Mouse (Mus musculus) hindbrain, embryonic 11.5 days (tissue): ENCODE measurements around the gene Adam1a. TPM values are rescaled to one million over a fixed set of nuclear protein-coding genes. Genes with fewer than 3 reads are reported as not detected.
A peak's percentile ranks its signal among the peaks of the same experiment; 100 is the strongest.

Experiments used
- ATAC-seq: fragments of 200-750 bp; cut with Nextera tagmentation; 2 replicates; pipeline ENCODE4 v1.8.0; 2017; ENCODE audit warnings: mild to moderate bottlenecking, moderate TSS enrichment, moderate library complexity; ENCODE audit not compliant: low FRiP score
- DNase-seq: peaks from one replicate; pipeline ENCODE4 v3.0.0-alpha.2; 2015; ENCODE audit warnings: low spot score
- H3K27ac ChIP-seq: fragments of 300-500 bp; sonication (generic); 2 replicates; pipeline ENCODE4 v1.5.1; 2014; ENCODE audit warnings: mild to moderate bottlenecking, low read depth, low read length
- H3K27me3 ChIP-seq: fragments of 300-500 bp; sonication (generic); 2 replicates; pipeline ENCODE4 v1.6.1; 2014; ENCODE audit warnings: mild to moderate bottlenecking, low read length, moderate library complexity, mixed read lengths; ENCODE audit not compliant: control insufficient read depth, insufficient read depth
- H3K36me3 ChIP-seq: fragments of 300-500 bp; sonication (generic); 2 replicates; pipeline ENCODE4 v1.6.1; 2014; ENCODE audit warnings: mild to moderate bottlenecking, low read length, moderate library complexity, mixed read lengths; ENCODE audit not compliant: control insufficient read depth, insufficient read depth
- H3K4me1 ChIP-seq: fragments of 300-500 bp; sonication (generic); replicated peaks from 2 replicates; pipeline ENCODE4 v1.6.1; 2014; ENCODE audit warnings: low read length, mixed read lengths; ENCODE audit not compliant: control insufficient read depth, insufficient read depth
- H3K4me2 ChIP-seq: fragments of 300-500 bp; sonication (generic); replicated peaks from 2 replicates; pipeline ENCODE4 v1.6.1; 2014; ENCODE audit warnings: mild to moderate bottlenecking, low read depth, low read length
- H3K4me3 ChIP-seq: fragments of 300-500 bp; sonication (generic); 2 replicates; pipeline ENCODE4 v1.5.1; 2014; ENCODE audit warnings: low read depth, low read length
- H3K9ac ChIP-seq: fragments of 300-500 bp; sonication (generic); 2 replicates; pipeline ENCODE4 v1.6.1; 2014; ENCODE audit warnings: low read depth, low read length
- H3K9me3 ChIP-seq: fragments of 300-500 bp; sonication (generic); 2 replicates; pipeline ENCODE4 v1.6.1; 2016; ENCODE audit warnings: low read length; ENCODE audit not compliant: control insufficient read depth
- WGBS: fragments of 180-500 bp; shearing (Covaris S2); extraction: QIAGEN DNeasy Blood & Tissue Kit; methylation state at CpG from one replicate; pipeline ENCODE4 v1.1.7; 2014; 5-methylcytosine and 5-hydroxymethylcytosine counted together
- polyA plus RNA-seq: library from polyadenylated mRNA; unstranded; fragments of >200 nt; fragmentation: Nextera tagmentation; extraction: Ambion mirVana; gene quantifications from 2 replicates; pipeline ENCODE4 v1.2.1, GENCODE M21; 2014

Adam1a gene
- polyA plus RNA-seq, 1 experiment from 2014 or later = 3.8 TPM

GRCm38 (mm10) chr5:121586400-121587039, 41.2 kb upstream of the Adam1a start:
- Histone ChIP-seq H3K9ac (no peak overlapping the region), H3K4me2 (no peak overlapping the region), H3K36me3 (no peaks in the 10 kb centered on the region), H3K4me3 (no peak overlapping the region), H3K4me1 (no peaks in the 10 kb centered on the region), H3K27ac (no peak overlapping the region), H3K9me3 (no peaks in the 10 kb centered on the region), H3K27me3 (no peaks in the 10 kb centered on the region)
- WGBS = 73% methylated on average over 6 of the region's 6 CpGs
- DNase-seq = no peak
- no peak for ATAC-seq

DNA sequence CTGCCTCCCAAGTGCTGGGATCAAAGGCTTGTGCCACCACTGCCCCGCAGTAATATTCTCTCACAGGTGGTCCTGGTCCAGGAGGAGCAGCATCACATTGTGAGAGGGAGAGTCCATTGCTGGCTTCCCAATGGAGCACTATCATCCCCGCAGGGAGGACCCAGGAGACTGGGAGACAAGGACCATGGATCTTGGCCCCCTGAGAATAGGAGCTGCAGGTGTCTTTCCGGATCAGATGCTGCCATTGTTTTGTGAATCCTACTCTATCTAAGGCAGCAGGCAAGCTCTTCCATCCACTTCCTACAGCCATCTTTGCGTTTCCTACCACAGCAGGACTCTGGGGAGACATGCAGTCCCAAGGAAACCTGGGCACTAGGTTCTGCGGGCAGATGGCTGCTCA, 40.4 kb upstream of the Adam1a start:
- no peak overlapping the region for H3K9ac ChIP-seq
- WGBS = 85% methylated on average over 5 of the region's 5 CpGs
- no peak overlapping the region for H3K4me2 ChIP-seq
- DNase-seq = no peak
- no peaks in the 10 kb centered on the region for H3K27me3 ChIP-seq
- no peaks in the 10 kb centered on the region for H3K9me3 ChIP-seq
- H3K4me1 ChIP-seq = no peaks in the 10 kb centered on the region
- no peak for ATAC-seq
- H3K27ac ChIP-seq = no peak overlapping the region
- H3K36me3 ChIP-seq = no peaks in the 10 kb centered on the region
- H3K4me3 ChIP-seq = no peak overlapping the region

GRCm38 (mm10) chr5:121585005-121585404, 39.7 kb upstream of the Adam1a start:
- 94% methylated on average over 10 of the region's 10 CpGs for WGBS
- Histone ChIP-seq H3K27me3 (no peaks in the 10 kb centered on the region), H3K4me1 (no peaks in the 10 kb centered on the region), H3K4me3 (no peak overlapping the region), H3K9me3 (no peaks in the 10 kb centered on the region), H3K36me3 (no peaks in the 10 kb centered on the region), H3K9ac (no peak overlapping the region), H3K4me2 (no peak overlapping the region), H3K27ac (no peak overlapping the region)
- ATAC-seq (no peak), DNase-seq (no peak)

- WGBS = 56% methylated on average over 12 of the region's 12 CpGs
- DNase-seq = peak; percentile 25
- no peak overlapping the region for H3K4me2 ChIP-seq
- no peak overlapping the region for H3K9ac ChIP-seq
- H3K4me3 ChIP-seq = no peak overlapping the region
- 0 out of 2 replicates have a peak, but pooled peaks cover 6% of the 10 kb centered on the region for H3K36me3 ChIP-seq
- H3K27me3 ChIP-seq = no peaks in the 10 kb centered on the region
- H3K9me3 ChIP-seq = no peaks in the 10 kb centered on the region
- ATAC-seq = no peak
- no peak overlapping the region for H3K27ac ChIP-seq
- H3K4me1 ChIP-seq = no peaks in the 10 kb centered on the region
Measured at GRCm38 (mm10) chr5:121583765-121584501, 38.7 kb upstream of the Adam1a start.

DNA sequence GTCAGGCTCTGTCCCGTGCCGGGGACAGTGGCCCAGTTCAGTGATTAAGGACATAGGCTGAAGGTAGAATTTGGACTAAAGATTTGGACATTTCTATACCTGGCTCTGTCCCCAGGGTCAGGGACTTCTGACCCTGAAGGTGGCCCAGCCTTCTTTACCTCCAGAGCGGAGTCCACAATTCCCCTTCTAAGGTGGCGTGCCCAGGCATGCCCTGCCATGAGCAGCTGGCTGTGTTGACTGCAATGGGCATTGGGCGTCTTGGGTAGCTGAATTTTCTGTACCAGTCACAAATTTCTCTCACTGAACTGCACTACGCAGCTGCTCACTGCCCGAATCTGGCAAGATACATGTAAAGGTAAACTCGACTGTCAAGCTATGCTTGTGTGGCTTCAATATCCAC, 36.7 kb upstream of the Adam1a start:
- Histone ChIP-seq H3K27ac (no peak overlapping the region), H3K4me1 (no peaks in the 10 kb centered on the region), H3K27me3 (no peaks in the 10 kb centered on the region), H3K4me3 (no peak overlapping the region), H3K9me3 (no peaks in the 10 kb centered on the region), H3K4me2 (no peak overlapping the region), H3K9ac (no peak overlapping the region), H3K36me3 (0 out of 2 replicates have a peak, but pooled peaks cover 6% of the 10 kb centered on the region)
- 93% methylated on average over 8 of the region's 8 CpGs for WGBS
- no peak for DNase-seq
- no peak for ATAC-seq

DNA sequence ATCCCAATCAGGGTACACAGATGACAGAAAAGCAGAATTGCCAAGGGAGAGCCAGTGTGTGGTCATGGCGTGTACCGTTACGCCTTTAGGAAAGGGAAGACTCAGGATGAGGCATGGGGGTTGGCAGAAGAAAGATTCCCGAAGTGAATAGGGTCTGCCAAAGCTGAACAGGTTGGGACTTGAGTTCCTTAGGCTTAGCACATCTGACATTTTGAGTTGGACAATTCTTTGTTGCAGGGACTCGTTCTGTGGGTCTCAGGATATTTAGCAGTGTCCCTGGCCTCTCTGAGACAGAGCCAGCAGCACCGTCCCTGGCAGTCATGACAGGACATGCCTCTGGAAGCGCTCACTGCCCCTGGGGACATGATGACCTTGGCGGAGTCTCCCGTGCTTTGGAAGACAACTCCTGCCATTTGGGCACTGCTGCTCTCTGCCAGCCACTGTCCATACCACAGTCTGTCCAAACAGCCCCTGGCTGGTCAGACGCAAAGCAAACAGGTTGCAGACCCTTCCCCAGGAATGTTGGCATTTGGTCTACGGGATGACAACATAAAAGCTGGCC, 31.7 kb upstream of the Adam1a start:
- ATAC-seq = no peak
- H3K9me3 ChIP-seq = no peaks in the 10 kb centered on the region
- no peaks in the 10 kb centered on the region for H3K27me3 ChIP-seq
- H3K27ac ChIP-seq = no peak overlapping the region
- 87% methylated on average over 11 of the region's 11 CpGs for WGBS
- DNase-seq = no peak
- no peak overlapping the region for H3K4me2 ChIP-seq
- no peak overlapping the region for H3K4me3 ChIP-seq
- H3K4me1 ChIP-seq = no peaks in the 10 kb centered on the region
- 0 out of 2 replicates have a peak, but pooled peaks cover 6% of the 10 kb centered on the region for H3K36me3 ChIP-seq
- no peak overlapping the region for H3K9ac ChIP-seq

- H3K4me2 ChIP-seq = no peak overlapping the region
- no peak for DNase-seq
- no peak overlapping the region for H3K4me3 ChIP-seq
- no peaks in the 10 kb centered on the region for H3K4me1 ChIP-seq
- H3K36me3 ChIP-seq = 0 out of 2 replicates have a peak, but pooled peaks cover 6% of the 10 kb centered on the region
- no peaks in the 10 kb centered on the region for H3K27me3 ChIP-seq
- ATAC-seq = no peak
- H3K27ac ChIP-seq = no peak overlapping the region
- no peaks in the 10 kb centered on the region for H3K9me3 ChIP-seq
- no peak overlapping the region for H3K9ac ChIP-seq
- 94% methylated on average over 11 of the region's 11 CpGs for WGBS
Measured at GRCm38 (mm10) chr5:121575867-121576266, 30.6 kb upstream of the Adam1a start.

- no peaks in the 10 kb centered on the region for H3K9me3 ChIP-seq
- H3K27me3 ChIP-seq = no peaks in the 10 kb centered on the region
- H3K4me3 ChIP-seq = no peak overlapping the region
- no peaks in the 10 kb centered on the region for H3K4me1 ChIP-seq
- H3K9ac ChIP-seq = no peak overlapping the region
- H3K27ac ChIP-seq = no peak overlapping the region
- WGBS = 91% methylated on average over 13 of the region's 13 CpGs
- no peak overlapping the region for H3K4me2 ChIP-seq
- no peak for ATAC-seq
- 0 out of 2 replicates have a peak, but pooled peaks cover 2% of the 10 kb centered on the region for H3K36me3 ChIP-seq
- no peak for DNase-seq
Measured at GRCm38 (mm10) chr5:121574145-121574544, 28.9 kb upstream of the Adam1a start.
